Mouse (Mus musculus) liver, postnatal 0 days (tissue): ENCODE data around the gene Fbxo47.

Source experiments
- CTCF ChIP-seq: sonication (generic); IDR thresholded peaks from 2 replicates; pipeline ENCODE4 v1.5.1; 2016; ENCODE audit warnings: antibody characterized with exemption, low read depth
- EP300 ChIP-seq: IDR thresholded peaks from 2 replicates; pipeline ENCODE4 v1.6.1; 2016; ENCODE audit warnings: antibody characterized with exemption, low read depth, mild to moderate bottlenecking

- TF ChIP-seq CTCF, result no peak
- TF ChIP-seq EP300, result no peak
Measured at GRCm38 (mm10) chr11:97824895-97825294, 59.1 kb downstream of the Fbxo47 start.
